Mouse (Mus musculus) WW6 (cell line): Measurements from ENCODE around the gene Olfr705.
"Not testable (repeated sequence)": the region's sequence is repeated elsewhere in the genome, so short reads cannot be mapped to it uniquely, and the experiment has no call there.

Experiments
- DNase-seq: peaks from one replicate; pipeline ENCODE4 v3.0.0-alpha.2; 2013; ENCODE audit warnings: low read depth, low spot score

Gene Olfr705

DNA sequence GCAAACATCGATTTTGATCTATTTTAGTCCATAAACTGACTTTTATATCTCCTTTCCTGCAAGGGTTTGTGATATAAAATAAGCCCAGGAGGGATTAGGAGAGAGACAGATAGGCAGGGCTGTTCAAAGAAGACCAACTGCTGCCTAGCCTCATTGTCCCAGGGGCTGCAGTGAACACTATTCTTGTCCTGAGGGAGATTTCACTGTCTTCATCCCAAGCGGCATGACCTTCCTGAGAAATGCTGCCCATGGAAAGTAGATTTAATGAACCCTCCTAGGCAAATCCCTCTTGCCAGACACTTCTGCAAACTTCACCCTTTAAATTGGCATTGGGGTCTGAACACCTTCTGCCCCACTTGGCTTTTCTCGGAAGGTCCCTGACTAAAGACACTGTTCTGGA, at the start of gene Olfr705:
Gene Olfr705 (minus strand): TSS at position 101 of the 400 bp plus-strand sequence.
- no peak for DNase-seq

DNA sequence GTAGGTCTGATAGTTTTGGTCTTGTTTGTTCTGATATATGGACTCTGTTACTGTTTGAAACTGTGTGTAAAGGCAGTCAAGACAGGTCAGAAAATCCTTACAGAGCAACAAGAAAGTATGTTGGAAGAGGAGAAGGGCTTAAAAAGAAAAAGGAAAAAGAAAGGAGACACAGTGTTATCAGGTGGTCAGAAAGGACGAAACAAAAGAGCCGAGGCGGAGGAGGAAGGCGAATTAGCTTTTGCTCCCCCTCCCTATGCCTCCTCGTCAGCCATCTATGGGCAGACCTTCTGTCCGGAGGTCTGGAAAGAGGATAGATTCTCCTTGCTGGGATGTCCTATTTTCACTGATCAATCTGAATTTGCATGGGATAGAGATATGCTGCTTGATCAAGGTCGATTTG, 44.3 kb upstream of the Olfr705 start:
- not testable (repeated sequence) for DNase-seq

- DNase-seq, result no peak
Observed at GRCm38 (mm10) chr7:106907676-106908075, 31.0 kb upstream of the Olfr705 start, which contains the start of gene Olfr1532-ps1. TSS of gene Olfr1532-ps1 (plus strand) at chr7:106908001.

DNA sequence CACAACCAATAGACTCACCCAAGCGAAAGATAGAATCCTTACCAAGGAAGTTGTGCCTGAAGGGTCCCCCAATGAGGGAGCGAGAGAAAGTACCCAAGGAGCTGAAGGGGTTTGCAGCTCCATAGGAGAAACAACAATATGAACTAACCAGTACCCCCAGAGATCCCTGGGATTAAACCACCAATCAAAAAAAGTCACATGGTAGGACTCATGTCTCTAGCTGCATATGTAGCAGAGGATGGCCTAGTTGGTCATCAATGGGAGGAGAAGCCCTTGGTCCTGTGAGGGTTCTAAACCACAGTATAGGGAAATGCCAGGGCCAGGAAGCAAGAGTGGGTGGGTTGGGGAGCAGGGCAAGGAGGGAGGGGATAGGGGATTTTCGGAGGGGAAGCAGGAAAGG, 24.4 kb upstream of the Olfr705 start, which contains the start of gene Olfr707:
Gene Olfr707 (minus strand): TSS at position 101 of the 400 bp plus-strand sequence.
- not testable (repeated sequence) for DNase-seq

GRCm38 (mm10) chr7:106888062-106888461, 11.4 kb upstream of the Olfr705 start, which contains the start of gene Olfr706:
TSS of gene Olfr706 (minus strand) at chr7:106888162.
- DNase-seq, result no peak

DNA sequence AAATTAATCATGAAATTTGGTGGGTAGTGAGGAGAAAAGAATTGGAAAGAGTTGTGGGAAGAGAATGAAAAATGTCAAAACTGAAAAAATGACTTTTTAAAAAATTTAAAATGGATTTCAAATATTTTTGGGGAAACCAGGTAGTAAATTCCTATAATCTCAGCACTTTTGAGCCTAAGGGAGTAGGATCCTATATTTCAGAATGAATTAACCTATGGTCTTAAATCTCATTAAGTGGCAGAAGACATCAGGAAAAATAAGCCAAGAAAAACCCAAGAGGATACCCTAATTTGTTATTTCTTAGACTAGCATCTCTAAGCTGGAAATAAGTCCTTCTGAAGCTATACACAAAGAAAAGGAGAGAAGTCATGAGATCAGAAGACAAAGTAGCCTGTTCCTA, 13.8 kb downstream of the Olfr705 start, which contains the start of gene Olfr704:
Gene Olfr704 (plus strand): TSS at position 301 of the 400 bp plus-strand sequence.
- no peak for DNase-seq

GRCm38 (mm10) chr7:106843060-106843459, 33.6 kb downstream of the Olfr705 start, which contains the start of gene Olfr703:
TSS of gene Olfr703 (plus strand) at chr7:106843360.
- no peak for DNase-seq

GRCm38 (mm10) chr7:106833793-106834192, 42.9 kb downstream of the Olfr705 start, which contains the start of gene Olfr702:
TSS of gene Olfr702 (minus strand) at chr7:106833893.
- DNase-seq, result no peak
